Mouse (Mus musculus): Measurements from ENCODE around the gene Adra2c.

- no peak for TF ChIP-seq CTCF (IDR thresholded peaks at IDR 0.05; ENCODE audit: insufficient read depth, low read length)
- no peak for TF ChIP-seq POLR2A (IDR thresholded peaks at IDR 0.05; ENCODE audit: borderline replicate concordance, extremely low read depth, low read depth, low read length)
These were observed 899 bp downstream of the Adra2c start for GRCm38 (mm10) chr5:35278741-35279695.
